7 mouse cellular contexts compared by ENCODE assay signal in the genomic region with DNA sequence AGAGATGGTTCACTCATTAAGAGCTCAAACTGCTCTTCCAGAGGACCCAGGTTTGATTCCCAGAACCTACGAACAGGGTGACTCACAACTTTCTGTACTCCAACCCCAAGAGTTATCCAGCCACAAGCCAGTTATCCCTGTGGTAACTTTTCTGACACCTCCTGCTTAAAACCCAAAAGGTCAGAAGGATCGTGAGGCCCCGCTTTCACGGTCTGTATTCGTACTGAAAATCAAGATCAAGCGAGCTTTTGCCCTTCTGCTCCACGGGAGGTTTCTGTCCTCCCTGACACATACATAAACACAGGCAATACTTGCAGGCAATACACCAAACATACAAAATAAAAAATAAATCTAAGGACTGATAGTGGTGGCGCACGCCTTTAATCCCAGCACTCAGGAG. TPM values are rescaled to one million over a fixed set of nuclear protein-coding genes. Genes with fewer than 3 reads are reported as not detected.
A peak's percentile ranks its signal among the peaks of the same experiment; 100 is the strongest.
DNase-seq lines count a peak whose midpoint lies in the region; ATAC-seq and TF ChIP-seq lines count a peak whose summit lies in the region.

No protein-coding gene starts in this region.

- no peaks in the 10 kb centered on the region for H3K27me3 ChIP-seq in embryonic facial prominence, embryonic 14.5 days (replicated peaks; ENCODE audit: control insufficient read depth, insufficient read depth, low read length)
- H3K27me3 ChIP-seq in kidney, adult 2 months (replicated peaks; ENCODE audit: control insufficient read depth, insufficient read depth, low read length) = no peaks in the 10 kb centered on the region
- H3K27me3 ChIP-seq in limb, embryonic 10.5 days (ENCODE audit: low read depth, poor library complexity, severe bottlenecking) = no peaks in the 10 kb centered on the region
- H3K27me3 ChIP-seq in midbrain, embryonic 13.5 days = no peaks in the 10 kb centered on the region

- H3K9me3 ChIP-seq in embryonic facial prominence, embryonic 14.5 days (ENCODE audit: control insufficient read depth, low read length) = no peaks in the 10 kb centered on the region
- H3K9me3 ChIP-seq in limb, embryonic 10.5 days (replicated peaks) = no peaks in the 10 kb centered on the region
- H3K9me3 ChIP-seq in midbrain, embryonic 13.5 days = peaks cover 3% of the 10 kb centered on the region; the same call in 1 of the 2 replicates

- 0 out of 2 replicates have a peak, but pooled peaks cover 3% of the 10 kb centered on the region for H3K4me1 ChIP-seq in embryonic facial prominence, embryonic 14.5 days (ENCODE audit: control insufficient read depth, insufficient read depth, low read length)
- H3K4me1 ChIP-seq in kidney, adult 2 months (ENCODE audit: control insufficient read depth, insufficient read depth, low read length) = no peaks in the 10 kb centered on the region
- H3K4me1 ChIP-seq in limb, embryonic 10.5 days = 0 out of 2 replicates have a peak, but pooled peaks cover 3% of the 10 kb centered on the region
- no peaks in the 10 kb centered on the region for H3K4me1 ChIP-seq in midbrain, embryonic 13.5 days (replicated peaks)

- peak; percentile 100 for ATAC-seq in embryonic facial prominence, embryonic 14.5 days (ENCODE audit: low read depth)
- ATAC-seq in midbrain, embryonic 13.5 days = peak; percentile 92; the same call in 1 of the 2 replicates

- no peaks in the 10 kb centered on the region; the same call in 1 of the 2 replicates for H3K36me3 ChIP-seq in embryonic facial prominence, embryonic 14.5 days (ENCODE audit: control insufficient read depth, insufficient read depth, low read length)
- no peaks in the 10 kb centered on the region for H3K36me3 ChIP-seq in kidney, adult 2 months (ENCODE audit: control insufficient read depth, insufficient read depth, low read length)
- H3K36me3 ChIP-seq in limb, embryonic 10.5 days = peaks cover 8% of the 10 kb centered on the region
- peaks cover 5% of the 10 kb centered on the region; the same call in 1 of the 2 replicates for H3K36me3 ChIP-seq in midbrain, embryonic 13.5 days

- H3K4me3 ChIP-seq in embryonic facial prominence, embryonic 14.5 days (ENCODE audit: low read depth, low read length) = no peak overlapping the region
- H3K4me3 ChIP-seq in kidney, adult 2 months (ENCODE audit: insufficient read depth, low read depth, low read length) = no peak overlapping the region
- no peak overlapping the region for H3K4me3 ChIP-seq in limb, embryonic 10.5 days
- no peak overlapping the region for H3K4me3 ChIP-seq in midbrain, embryonic 13.5 days (replicated peaks)

- no peak overlapping the region for H3K4me2 ChIP-seq in embryonic facial prominence, embryonic 14.5 days (ENCODE audit: low read depth, low read length)
- H3K4me2 ChIP-seq in midbrain, embryonic 13.5 days (replicated peaks) = no peak overlapping the region

- DNase-seq in adrenal gland, postnatal 14 days = peak; percentile 100
- DNase-seq in embryonic facial prominence, embryonic 14.5 days (ENCODE audit: low spot score) = peak; percentile 89
- peak; percentile 100 for DNase-seq in heart, adult 8-10 months (ENCODE audit: low spot score)
- peak; percentile 100 for DNase-seq in kidney, adult 2 months
- peak; percentile 70 for DNase-seq in limb, embryonic 10.5 days (ENCODE audit: low spot score)
- DNase-seq in spleen, adult 12 weeks (ENCODE audit: low spot score) = peak; percentile 100

- no peak for TF ChIP-seq POLR2A in kidney, adult 2 months (IDR thresholded peaks at IDR 0.05; ENCODE audit: low read depth, low read length)

- 52% methylated on average over 9 of the region's 9 CpGs for WGBS in embryonic facial prominence, embryonic 14.5 days
- whole genome bisulfite sequencing in kidney, adult 2 months = 66% methylated on average over 9 of the region's 9 CpGs
- WGBS in limb, embryonic 10.5 days = 63% methylated on average over 9 of the region's 9 CpGs
- WGBS in midbrain, embryonic 13.5 days = 60% methylated on average over 9 of the region's 9 CpGs

- no peak overlapping the region for H3K27ac ChIP-seq in embryonic facial prominence, embryonic 14.5 days (replicated peaks; ENCODE audit: low read depth, low read length)
- H3K27ac ChIP-seq in kidney, adult 2 months (ENCODE audit: insufficient read depth, low read depth, low read length) = no peak overlapping the region
- no peak overlapping the region for H3K27ac ChIP-seq in limb, embryonic 10.5 days
- H3K27ac ChIP-seq in midbrain, embryonic 13.5 days = no peak overlapping the region

- no peak for TF ChIP-seq CTCF in kidney, adult 2 months (conservative IDR thresholded peaks at IDR 0.05; ENCODE audit: insufficient read depth, insufficient read length, low read depth, low read length)

- H3K9ac ChIP-seq in embryonic facial prominence, embryonic 14.5 days (ENCODE audit: low read depth, low read length) = no peak overlapping the region
- H3K9ac ChIP-seq in midbrain, embryonic 13.5 days (replicated peaks) = no peak overlapping the region

RNA-seq across cellular contexts. Expression of gene Igf2bp3, which starts 21.6 kb away (rescaled TPM):
- total RNA-seq in adrenal gland, postnatal 14 days (2021) = 2.8 and 3.1 TPM in 2 replicates
- polyA plus RNA-seq in embryonic facial prominence, embryonic 14.5 days (2014; fragmentation: Nextera tagmentation; extraction: Ambion mirVana) = 49.4 and 61.6 TPM in 2 replicates
- total RNA-seq in heart, adult 8-10 months (2022) = not detected
- polyA plus RNA-seq in kidney, adult 2 months (2012; rRNA removed) = 0.03 and 0.04 TPM in 2 replicates
- polyA plus RNA-seq in limb, embryonic 10.5 days (2016; fragmentation: Nextera tagmentation; extraction: Ambion mirVana) = 148 and 149 TPM in 2 replicates
- polyA plus RNA-seq in midbrain, embryonic 13.5 days (2015; fragmentation: Nextera tagmentation; extraction: Ambion mirVana) = 53.7 and 57.8 TPM in 2 replicates

RNA-seq across cellular contexts. Expression of gene Tra2a, which starts 27.5 kb away (rescaled TPM):
- 68.4 and 85.4 TPM in 2 replicates for total RNA-seq in adrenal gland, postnatal 14 days (2021)
- polyA plus RNA-seq in embryonic facial prominence, embryonic 14.5 days (2014; fragmentation: Nextera tagmentation; extraction: Ambion mirVana) = 39.6 and 40.6 TPM in 2 replicates
- 10 to 100 TPM; 20.0 to 27.3 (median 24.3) TPM for total RNA-seq in heart, adult 8-10 months (2022)
- polyA plus RNA-seq in kidney, adult 2 months (2012; rRNA removed) = 18.4 and 22.7 TPM in 2 replicates
- 126 and 128 TPM in 2 replicates for polyA plus RNA-seq in limb, embryonic 10.5 days (2016; fragmentation: Nextera tagmentation; extraction: Ambion mirVana)
- polyA plus RNA-seq in midbrain, embryonic 13.5 days (2015; fragmentation: Nextera tagmentation; extraction: Ambion mirVana) = 160 and 164 TPM in 2 replicates

Comparison
In these comparisons a context has a peak if more than half of its experiments do, and no peak if none do; other contexts are left out.
1. RNA of gene Igf2bp3, which starts 21.6 kb away (polyA plus RNA-seq): 148 to 149 TPM in limb, embryonic 10.5 days, 53.7 to 57.8 TPM in midbrain, embryonic 13.5 days and 49.4 to 61.6 TPM in embryonic facial prominence, embryonic 14.5 days; 0.03 to 0.04 TPM in kidney, adult 2 months; every median in the first group is over 10 times any median in the second.
2. Peak in every context shown above with its lines, with median percentiles within 50 percentile points of each other: DNase-seq.